Comparison of ENCODE assay signal across 8 mouse cellular contexts in genomic region chr5:137787151-137787928, GRCm38 (mm10). TPM values are rescaled to one million over a fixed set of nuclear protein-coding genes. Genes with fewer than 3 reads are reported as not detected.
DNase-seq lines count a peak whose midpoint lies in the region; ATAC-seq and TF ChIP-seq lines count a peak whose summit lies in the region.

Gene Mepce (minus strand): TSS chr5:137787655.
Gene Zcwpw1 (plus strand): TSS chr5:137787798.

- H3K4me2 ChIP-seq in hindbrain, embryonic 14.5 days (replicated peaks) = peak within 1 kb of the TSS; percentile 81

- H3K4me1 ChIP-seq in hindbrain, embryonic 14.5 days (replicated peaks; ENCODE audit: control insufficient read depth, insufficient read depth, low read length) = peaks cover 24% of the 10 kb centered on the region

- ATAC-seq in Patski = peak; percentile 53
- ATAC-seq in hindbrain, embryonic 14.5 days (ENCODE audit: low FRiP score) = peak; percentile 67

- no peaks in the 10 kb centered on the region for H3K27me3 ChIP-seq in Patski
- H3K27me3 ChIP-seq in hindbrain, embryonic 14.5 days (ENCODE audit: control insufficient read depth, insufficient read depth, low read length) = no peaks in the 10 kb centered on the region

- CTCF ChIA-PET in Patski (lab: Charles Lee) = no interaction called here

- H3K9me3 ChIP-seq in hindbrain, embryonic 14.5 days (ENCODE audit: control insufficient read depth, low read length) = no peaks in the 10 kb centered on the region

- H3K27ac ChIP-seq in hindbrain, embryonic 14.5 days = peak within 1 kb of the TSS; percentile 97

- under 1% methylated on average over 48 of the region's 48 CpGs for WGBS in hindbrain, embryonic 14.5 days

- POLR2A ChIA-PET in Patski (lab: Charles Lee) = interaction anchor here (0.6 kb wide), 1 partner anchor 68 kb away, joined by 3 read pairs; no protein-coding TSS in a partner anchor

- H3K36me3 ChIP-seq in hindbrain, embryonic 14.5 days (replicated peaks; ENCODE audit: control insufficient read depth, insufficient read depth) = peaks cover 22% of the 10 kb centered on the region

- no peak for TF ChIP-seq CTCF in Patski (IDR thresholded peaks at IDR 0.05)

- peak within 1 kb of the TSS; percentile 71 for H3K4me3 ChIP-seq in hindbrain, embryonic 14.5 days (replicated peaks; ENCODE audit: low read length)

- H3K9ac ChIP-seq in hindbrain, embryonic 14.5 days = peak within 1 kb of the TSS; percentile 86

- peak; percentile 82 for DNase-seq in Patski (ENCODE audit: low read depth, low spot score)
- peak; percentile 98 to 99 for DNase-seq in cerebellum, postnatal 14 days
- DNase-seq in frontal cortex, postnatal 14 days (ENCODE audit: low spot score in 2 of 2) = peak; percentile 94
- DNase-seq in hindbrain, embryonic 14.5 days (ENCODE audit: low spot score) = peak; percentile 99
- peak; percentile 96 to 97 for DNase-seq in layer of hippocampus, postnatal 36 days
- peak; percentile 94 for DNase-seq in lung, postnatal 36 days
- DNase-seq in retina, postnatal 1 day = peak; percentile 98
- DNase-seq in urinary bladder, adult 18-20 months (ENCODE audit: low spot score in 2 of 2) = peak; percentile 93 to 96

- in situ Hi-C loops in Patski (cut with MboI; ENCODE audit: low pct_unique_long_range_greater_than_20kb) = loop anchor here (10.0 to 25.0 kb wide), 2 partner anchors 377 to 1225 kb away; partner anchors contain the start of gene Cops6

RNA-seq across cellular contexts. Expression of gene Mepce, which starts in this region (rescaled TPM):
- polyA plus RNA-seq in Patski (2021) = 64.6 TPM
- 11.0 and 11.7 TPM in 2 replicates for polyA plus RNA-seq in hindbrain, embryonic 14.5 days (2014; fragmentation: Nextera tagmentation; extraction: Ambion mirVana)
- 10 to 100 TPM; 40.8 to 44.5 TPM for total RNA-seq in layer of hippocampus, postnatal 36 days (2021)

RNA-seq across cellular contexts. Expression of gene Zcwpw1, which starts in this region (rescaled TPM):
- polyA plus RNA-seq in Patski (2021) = 22.2 TPM
- polyA plus RNA-seq in hindbrain, embryonic 14.5 days (2014; fragmentation: Nextera tagmentation; extraction: Ambion mirVana) = 7.9 and 8.3 TPM in 2 replicates
- 1 to 10 TPM; 5.2 to 7.1 TPM for total RNA-seq in layer of hippocampus, postnatal 36 days (2021)

Comparison
In these comparisons a context has a peak if more than half of its experiments do, and no peak if none do; other contexts are left out.
1. Peak in every context shown above with its lines: DNase-seq, ATAC-seq, H3K4me3 ChIP-seq and H3K27ac ChIP-seq.